Mouse (Mus musculus) lung, adult 18-20 months (tissue): ENCODE results near the gene Gm3020.
"Not testable (repeated sequence)": the region's sequence is repeated elsewhere in the genome, so short reads cannot be mapped to it uniquely, and the experiment has no call there.

Experiments used
- DNase-seq, 2 experiments: peaks; one replicate each; pipeline ENCODE4 v3.0.0; 2022; ENCODE audit warnings: mixed read lengths in 2 of 2

Gm3020 gene

GRCm38 (mm10) chr14:3651730-3652129, at the start of gene Gm3020:
Gene Gm3020 (plus strand): TSS chr14:3652030.
- not testable (repeated sequence) for DNase-seq

GRCm38 (mm10) chr14:3634212-3634611, 17.6 kb upstream of the Gm3020 start, which contains the start of gene Gm3012:
Gene Gm3012 (plus strand): TSS chr14:3634512.
- DNase-seq = not testable (repeated sequence)

DNA sequence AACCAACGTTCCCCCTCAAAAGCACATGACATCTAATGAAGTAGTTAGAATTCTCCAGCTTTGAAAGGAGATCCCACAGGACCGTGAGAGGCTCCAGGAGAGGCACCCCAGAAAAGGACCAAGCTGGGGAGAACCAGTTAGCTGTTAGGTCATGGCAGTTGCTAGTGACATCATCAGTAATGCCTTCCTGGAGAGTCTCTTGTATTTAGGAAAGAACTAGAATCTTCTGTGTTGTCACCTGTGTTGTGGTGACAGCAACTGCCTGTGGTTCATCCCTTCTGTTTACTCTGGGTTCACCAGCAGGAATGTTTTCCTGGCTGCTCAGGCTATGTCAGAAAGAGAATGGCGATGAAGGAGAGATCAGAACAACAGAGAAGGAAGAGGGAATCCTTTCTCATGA, 36.7 kb downstream of the Gm3020 start, which contains the start of gene Gm3043:
Gene Gm3043, plus strand, starts transcription at position 301 of the 400 bp plus-strand sequence.
- DNase-seq = not testable (repeated sequence)
